Mouse (Mus musculus) olfactory bulb, adult 2 months (tissue): ENCODE results near the gene Gm49325. TPM values are rescaled to one million over a fixed set of nuclear protein-coding genes. Genes with fewer than 3 reads are reported as not detected.

Experiments
- H3K27ac ChIP-seq: fragments of 200-500 bp; 2 replicates; pipeline ENCODE4 v1.5.1; 2012; ENCODE audit warnings: low read depth, low read length; ENCODE audit not compliant: insufficient read depth
- H3K4me1 ChIP-seq: fragments of 200-500 bp; 2 replicates; pipeline ENCODE4 v1.6.1; 2012; ENCODE audit warnings: low read length; ENCODE audit not compliant: control insufficient read depth, insufficient read depth
- H3K4me3 ChIP-seq: fragments of 200-500 bp; 2 replicates; pipeline ENCODE4 v1.5.1; 2012; ENCODE audit warnings: mild to moderate bottlenecking, low read depth, low read length, moderate library complexity; ENCODE audit not compliant: insufficient read depth
- CTCF ChIP-seq: fragments of 200-500 bp; IDR thresholded peaks from 2 replicates; pipeline ENCODE4 v1.5.1; 2012; ENCODE audit warnings: low read depth, mild to moderate bottlenecking, low read length, moderate library complexity; ENCODE audit not compliant: insufficient read depth
- POLR2A ChIP-seq: fragments of 200-500 bp; IDR thresholded peaks from 2 replicates; pipeline ENCODE4 v1.6.1; 2012; ENCODE audit warnings: mild to moderate bottlenecking, low read depth, low read length, moderate library complexity; ENCODE audit not compliant: insufficient read depth
- WGBS: fragments of 180-500 bp; shearing (Covaris S2); methylation state at CpG from one replicate; pipeline ENCODE4 v1.1.7; 2018; 5-methylcytosine and 5-hydroxymethylcytosine counted together
- polyA plus RNA-seq: library from polyadenylated mRNA; stranded (reverse); fragments of >200 nt; gene quantifications from 2 replicates; pipeline ENCODE4 v1.2.4, GENCODE M21; 2012; ENCODE audit warnings: low replicate concordance; ENCODE audit not compliant: missing spikeins, insufficient read depth, insufficient read length

Gene Gm49325
- polyA plus RNA-seq, result not detected in 2 replicates

GRCm38 (mm10) chr10:77605908-77606826 lies at the start of gene Gm49325, which contains the start of gene Sumo3:
Gm49325 (plus strand) TSS chr10:77606197.
Sumo3 (plus strand) TSS chr10:77606097.
- H3K4me3 ChIP-seq, result peak within 1 kb of the TSS; percentile 54

GRCm38 (mm10) chr10:77556631-77557030 lies 49.4 kb upstream of the Gm49325 start:
- H3K4me3 ChIP-seq, result no peak overlapping the region
- H3K4me1 ChIP-seq, result peaks cover 9% of the 10 kb centered on the region
- 91% methylated on average over 7 of the region's 7 CpGs for WGBS
- H3K27ac ChIP-seq, result no peak overlapping the region
- TF ChIP-seq CTCF (no peak), POLR2A (no peak)

More at GRCm38 (mm10) chr10:77605908-77606826, at the start of gene Gm49325, which contains the start of gene Sumo3:
- Histone ChIP-seq H3K4me1 (peaks cover 32% of the 10 kb centered on the region), H3K27ac (peak within 1 kb of the TSS; percentile 88)
- TF ChIP-seq CTCF (no peak), POLR2A (peak; percentile 64)
- WGBS, result under 1% methylated on average over 110 of the region's 119 CpGs

DNA sequence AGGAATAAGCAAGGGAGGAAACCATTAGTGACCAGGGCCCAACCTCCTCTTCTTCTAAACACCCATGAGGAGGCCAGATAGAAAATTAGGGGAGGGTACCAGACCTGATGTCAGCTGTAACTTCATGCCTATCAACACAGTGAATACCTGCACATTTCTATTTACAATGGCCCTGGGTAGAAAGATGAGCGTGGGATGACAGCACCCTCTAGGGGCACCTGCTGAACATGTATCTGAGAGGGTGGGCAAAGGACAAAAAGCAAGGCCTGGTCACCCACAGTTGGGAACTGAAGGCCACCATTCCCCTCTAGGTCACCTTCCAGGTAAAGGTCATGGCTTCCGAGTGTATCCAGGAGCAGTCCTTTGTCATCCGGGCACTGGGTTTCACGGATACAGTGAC lies 48.4 kb upstream of the Gm49325 start:
- no peak for TF ChIP-seq POLR2A
- TF ChIP-seq CTCF, result no peak
- WGBS, result 96% methylated on average over 4 of the region's 4 CpGs

GRCm38 (mm10) chr10:77560090-77560489 lies 45.9 kb upstream of the Gm49325 start:
- WGBS, result 76% methylated on average over 11 of the region's 11 CpGs
- no peak for TF ChIP-seq CTCF
- TF ChIP-seq POLR2A, result no peak
- H3K27ac ChIP-seq, result no peak overlapping the region
- H3K4me3 ChIP-seq, result no peak overlapping the region
- H3K4me1 ChIP-seq, result peaks cover 9% of the 10 kb centered on the region

More for the DNA sequence above, 48.4 kb upstream of the Gm49325 start:
- H3K27ac ChIP-seq, result no peak overlapping the region
- no peak overlapping the region for H3K4me3 ChIP-seq
- peaks cover 9% of the 10 kb centered on the region for H3K4me1 ChIP-seq

DNA sequence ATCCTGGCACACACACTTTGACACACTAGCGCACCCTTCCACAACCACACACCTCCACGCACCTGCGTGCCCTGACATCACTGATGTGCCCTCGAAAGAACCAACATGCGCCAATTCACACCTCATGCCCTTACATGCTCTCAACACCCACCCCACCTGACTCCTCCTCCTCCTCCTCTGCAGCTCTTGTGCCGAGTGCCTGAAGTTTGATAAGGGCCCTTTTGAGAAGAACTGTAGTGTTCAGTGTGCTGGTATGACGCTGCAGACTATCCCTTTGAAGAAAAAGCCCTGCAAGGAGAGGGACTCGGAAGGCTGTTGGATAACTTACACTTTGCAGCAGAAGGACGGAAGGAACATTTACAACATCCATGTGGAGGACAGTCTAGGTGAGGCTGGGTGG lies 45.2 kb upstream of the Gm49325 start:
- no peak for TF ChIP-seq CTCF
- Histone ChIP-seq H3K27ac (no peak overlapping the region), H3K4me3 (no peak overlapping the region), H3K4me1 (peaks cover 9% of the 10 kb centered on the region)
- 91% methylated on average over 9 of the region's 9 CpGs for WGBS

GRCm38 (mm10) chr10:77561508-77561907 lies 44.5 kb upstream of the Gm49325 start:
- peaks cover 9% of the 10 kb centered on the region for H3K4me1 ChIP-seq
- no peak overlapping the region for H3K27ac ChIP-seq
- whole genome bisulfite sequencing, result 32% methylated on average over 2 of the region's 2 CpGs
- TF ChIP-seq POLR2A (no peak), CTCF (no peak)
- H3K4me3 ChIP-seq, result no peak overlapping the region

DNA sequence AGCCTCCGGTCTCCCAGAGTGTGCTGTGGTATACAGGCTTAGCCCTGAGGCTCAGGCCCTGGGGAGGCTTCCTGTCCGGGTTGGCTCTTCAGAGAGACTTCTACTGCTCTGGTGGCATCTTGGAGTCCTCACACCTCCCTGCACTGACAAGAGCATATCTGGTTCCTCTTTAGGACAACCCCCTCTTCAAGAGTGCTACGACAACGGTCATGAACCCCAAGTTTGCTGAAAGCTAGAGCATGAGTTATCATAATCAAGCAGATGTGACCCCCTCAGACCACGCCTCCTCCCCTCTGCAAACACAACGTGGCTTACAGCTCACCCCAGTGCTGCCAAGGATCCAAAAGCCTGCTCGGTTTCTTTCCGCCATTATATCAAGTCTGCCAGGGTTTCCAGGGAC lies 41.0 kb upstream of the Gm49325 start:
- 86% methylated on average over 8 of the region's 8 CpGs for WGBS
- no peak for TF ChIP-seq POLR2A
- TF ChIP-seq CTCF, result no peak
- Histone ChIP-seq H3K27ac (no peak overlapping the region), H3K4me3 (no peak overlapping the region), H3K4me1 (peaks cover 9% of the 10 kb centered on the region)

DNA sequence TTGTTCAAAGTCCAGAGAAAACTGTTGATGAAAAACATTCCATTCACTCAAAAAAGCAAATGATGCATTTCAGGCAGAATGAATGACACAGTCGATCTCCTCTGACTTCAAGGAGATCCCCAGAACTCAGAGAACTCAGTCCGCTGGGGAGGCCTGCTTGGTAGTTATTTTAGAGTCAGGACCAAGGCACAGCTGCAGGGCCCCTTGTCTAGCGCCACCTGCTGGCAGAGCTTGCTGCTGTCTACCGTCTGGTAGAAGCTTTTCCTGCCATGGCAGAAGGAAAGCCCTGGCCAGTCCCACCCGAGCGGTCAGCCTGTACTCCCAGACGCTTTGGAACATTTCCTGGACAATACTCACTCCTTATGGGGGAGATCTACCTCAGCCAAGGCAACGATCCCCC lies 39.3 kb upstream of the Gm49325 start:
- TF ChIP-seq POLR2A, result no peak
- peak; percentile 87; the same call in 1 of the 2 replicates for TF ChIP-seq CTCF

GRCm38 (mm10) chr10:77569481-77569880 lies 36.5 kb upstream of the Gm49325 start:
- TF ChIP-seq POLR2A (no peak), CTCF (no peak)
- Histone ChIP-seq H3K4me1 (no peaks in the 10 kb centered on the region), H3K27ac (no peak overlapping the region), H3K4me3 (no peak overlapping the region)
- 46% methylated on average over 7 of the region's 7 CpGs for WGBS

More for the DNA sequence above, 39.3 kb upstream of the Gm49325 start:
- Histone ChIP-seq H3K4me1 (no peaks in the 10 kb centered on the region), H3K4me3 (no peak overlapping the region), H3K27ac (no peak overlapping the region)
- 34% methylated on average over 8 of the region's 8 CpGs for WGBS
